In the genomic region with DNA sequence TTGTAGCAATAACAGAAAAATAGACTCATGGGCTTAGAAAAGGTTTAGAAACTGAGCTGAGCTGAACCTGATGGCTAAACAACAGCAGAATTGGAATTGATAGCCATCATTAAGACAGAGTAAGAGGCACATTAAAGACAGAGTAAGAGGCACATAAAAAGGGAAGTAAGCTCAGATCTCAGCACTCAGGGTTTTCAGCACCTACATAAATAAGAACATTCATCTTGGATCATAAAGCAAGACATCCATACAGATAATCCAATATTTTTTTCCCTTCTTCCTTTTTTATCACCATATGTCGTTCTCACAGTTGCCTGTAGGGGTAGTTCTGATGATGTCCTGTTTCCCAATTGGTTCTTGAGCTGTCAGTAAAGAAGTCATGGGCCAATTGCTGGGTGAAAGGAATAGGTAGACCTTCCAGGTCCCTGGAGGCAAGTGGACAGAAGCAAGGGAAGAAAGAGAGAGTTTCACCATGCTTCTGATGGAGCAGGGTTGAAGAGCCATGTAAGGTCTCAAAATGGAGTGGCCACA, we compare ENCODE assay signal across 24 mouse cellular contexts. TPM values are rescaled to one million over a fixed set of nuclear protein-coding genes. Genes with fewer than 3 reads are reported as not detected.
A peak's percentile ranks its signal among the peaks of the same experiment; 100 is the strongest.
DNase-seq lines count a peak whose midpoint lies in the region; ATAC-seq and TF ChIP-seq lines count a peak whose summit lies in the region.
"Had no signal": no experiment of that assay in that cellular context is flagged by ENCODE, and none has a peak within 500 bp of the region (broad histone marks: within the 10 kb centered on the region; RNA-seq: fewer than 3 reads in every experiment).

No protein-coding gene starts in this region.

- no peak overlapping the region for H3K4me3 ChIP-seq in layer of hippocampus, adult 2 months
- H3K4me3 ChIP-seq: heart, embryonic 15.5 days; limb, embryonic 13.5 days; liver, embryonic 15.5 days; midbrain, embryonic 15.5 days had no signal

- DNase-seq in layer of hippocampus, adult 2 months (ENCODE audit: low spot score in 2 of 2), result no peak
- DNase-seq in layer of hippocampus, adult 8-10 months (ENCODE audit: low spot score in 2 of 2), result no peak
- peak; percentile 20 for DNase-seq in retina, postnatal 1 day
- DNase-seq in retina, embryonic 14.5 days (ENCODE audit: low spot score), result no peak
- DNase-seq in R1 (ENCODE audit: low read depth, low spot score), result peak; percentile 27
- DNase-seq in right cerebral cortex, postnatal 25 days, result no peak
- no peak for DNase-seq in thymus, postnatal 36 days
- DNase-seq: adrenal gland, adult 2 months; cerebellum, adult 2 months; cerebellum, postnatal 14 days; kidney, adult 8-10 months; kidney, postnatal 4 days; layer of hippocampus, adult 9-11 months; lung, postnatal 4 days had no signal

- ATAC-seq in megakaryocyte-erythroid progenitor cell, adult 5-6 weeks (replicated peaks; ENCODE audit: low FRiP score, low TSS enrichment, poor library complexity, severe bottlenecking), result peak; percentile 51; the same call in 1 of the 2 replicates
- ATAC-seq: CD4-positive, CD25-positive, alpha-beta regulatory T cell, adult 4 months; forebrain, embryonic 14.5 days; hindbrain, embryonic 16.5 days; midbrain, embryonic 15.5 days had no signal

- TF ChIP-seq CTCF in layer of hippocampus, adult 2 months (conservative IDR thresholded peaks at IDR 0.05), result peak; percentile 59

- H3K27ac ChIP-seq in layer of hippocampus, adult 2 months, result peak overlapping the region; percentile 79
- H3K27ac ChIP-seq: heart, embryonic 15.5 days; kidney, postnatal 0 days; limb, embryonic 13.5 days; liver, embryonic 15.5 days; midbrain, embryonic 15.5 days had no signal

RNA-seq across cellular contexts. Expression of a gene that starts 6.4 kb away (rescaled TPM):
- total RNA-seq in layer of hippocampus, adult 2 months (2021), result 10 to 100 TPM; 69.6 to 72.4 TPM
- 10 to 100 TPM; 68.9 to 76.0 (median 69.6) TPM for total RNA-seq in layer of hippocampus, adult 8-10 months (2022)
- total RNA-seq in megakaryocyte-erythroid progenitor cell, adult 5-6 weeks (2014; fragmentation: Nextera tagmentation), result 1.7 and 2.1 TPM in 2 replicates
- 3.0 and 3.3 TPM in 2 replicates for total RNA-seq in megakaryocyte-erythroid progenitor cell, adult 5-6 weeks (2017)
- total RNA-seq: neutrophil, adult 5-6 weeks had no signal

RNA-seq across cellular contexts. Expression of a gene that starts 27.7 kb away (rescaled TPM):
- 10 to 100 TPM; 77.1 to 86.5 TPM for total RNA-seq in layer of hippocampus, adult 2 months (2021)
- 10 to 100 TPM; 69.0 to 90.0 (median 83.4) TPM for total RNA-seq in layer of hippocampus, adult 8-10 months (2022)
- 62.2 and 66.1 TPM in 2 replicates for total RNA-seq in megakaryocyte-erythroid progenitor cell, adult 5-6 weeks (2014; fragmentation: Nextera tagmentation)
- total RNA-seq in megakaryocyte-erythroid progenitor cell, adult 5-6 weeks (2017), result 153 and 170 TPM in 2 replicates

RNA-seq across cellular contexts. Expression of a gene that starts 54.7 kb away (rescaled TPM):
- total RNA-seq in layer of hippocampus, adult 2 months (2021), result 1 to 10 TPM; 1.7 to 3.5 TPM
- total RNA-seq in layer of hippocampus, adult 8-10 months (2022), result 1 to 10 TPM; 2.3 to 4.1 (median 2.6) TPM
- total RNA-seq in megakaryocyte-erythroid progenitor cell, adult 5-6 weeks (2014; fragmentation: Nextera tagmentation), result 0.30 TPM in 1 of 2 replicates, not detected in the other
- total RNA-seq in megakaryocyte-erythroid progenitor cell, adult 5-6 weeks (2017), result not detected in 2 replicates
- total RNA-seq: neutrophil, adult 5-6 weeks had no signal

Comparison
In these comparisons a context has a peak if more than half of its experiments do, and no peak if none do; other contexts are left out.
1. DNase-seq: peak in retina, postnatal 1 day (single experiment) and R1 (single experiment); none in layer of hippocampus, adult 2 months (0 of 2), layer of hippocampus, adult 8-10 months (0 of 2), retina, embryonic 14.5 days (single experiment), right cerebral cortex, postnatal 25 days (single experiment) and thymus, postnatal 36 days (0 of 2).
2. RNA of a gene that starts 6.4 kb away (total RNA-seq): 69.6 to 72.4 TPM in layer of hippocampus, adult 2 months and 68.9 to 76.0 TPM in layer of hippocampus, adult 8-10 months; 1.7 to 3.3 TPM in megakaryocyte-erythroid progenitor cell, adult 5-6 weeks; every median in the first group is over 10 times any median in the second.